8 mouse cellular contexts compared by ENCODE assay signal in the genomic region with DNA sequence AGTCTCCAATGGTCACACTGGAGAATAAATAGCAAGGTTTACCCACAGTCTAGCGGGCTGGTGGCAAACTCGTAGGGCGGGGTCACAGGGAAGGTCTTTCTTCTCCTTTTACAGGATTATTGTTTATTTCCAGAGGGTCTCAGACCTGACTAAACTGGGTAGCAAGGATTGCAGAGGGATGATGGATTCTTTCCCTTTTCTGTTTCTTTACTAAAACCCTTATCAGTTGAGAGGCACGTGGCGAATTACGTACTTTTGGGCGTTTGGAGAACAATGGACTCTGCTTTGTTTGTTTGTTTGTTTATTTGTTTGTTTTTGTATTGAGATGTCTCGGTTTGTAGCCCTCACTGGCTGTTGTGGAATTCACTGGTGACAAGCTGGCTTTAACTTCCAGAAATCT. TPM values are rescaled to one million over a fixed set of nuclear protein-coding genes. Genes with fewer than 3 reads are reported as not detected.
DNase-seq lines count a peak whose midpoint lies in the region; ATAC-seq lines count a peak whose summit lies in the region.

No protein-coding gene starts in this region.

- ATAC-seq in heart, embryonic 16.5 days (replicated peaks; ENCODE audit: extremely low read depth, insufficient read depth, low FRiP score), result no peak
- ATAC-seq in hindbrain, embryonic 13.5 days (ENCODE audit: low FRiP score), result 0 out of 2 replicates have a peak, but pooled peaks have one; percentile 11
- ATAC-seq in midbrain, embryonic 14.5 days (ENCODE audit: low FRiP score, low TSS enrichment), result peak; percentile 0; the same call in 1 of the 2 replicates

- intact Hi-C loops in heart, postnatal 36 days (cut with DNase I), result loop anchor here (2.0 to 5.0 kb wide), 5 partner anchors 20 to 107 kb away; no protein-coding TSS in a partner anchor

- 5% methylated on average over 8 of the region's 8 CpGs for WGBS in heart, embryonic 16.5 days
- 11% methylated on average over 8 of the region's 8 CpGs for WGBS in hindbrain, embryonic 13.5 days
- WGBS in midbrain, embryonic 14.5 days, result 7% methylated on average over 8 of the region's 8 CpGs

- peak overlapping the region; percentile 65 for H3K9ac ChIP-seq in heart, embryonic 16.5 days (ENCODE audit: low read length)
- peak overlapping the region; percentile 61 for H3K9ac ChIP-seq in hindbrain, embryonic 13.5 days
- peak overlapping the region; percentile 13; the same call in 1 of the 2 replicates for H3K9ac ChIP-seq in midbrain, embryonic 14.5 days (replicated peaks; ENCODE audit: low read length)

- no peak overlapping the region for H3K27ac ChIP-seq in heart, embryonic 16.5 days (ENCODE audit: low read length)
- H3K27ac ChIP-seq in hindbrain, embryonic 13.5 days, result no peak overlapping the region
- no peak overlapping the region for H3K27ac ChIP-seq in midbrain, embryonic 14.5 days (replicated peaks; ENCODE audit: low read depth, low read length)

- no peak for DNase-seq in heart, postnatal 36 days
- DNase-seq in ZHBTc4 (ENCODE audit: low read depth, low spot score), result peak; percentile 15
- no peak for DNase-seq in midbrain, embryonic 14.5 days
- no peak for DNase-seq in yolk sac, embryonic 10.5 days (ENCODE audit: low spot score)
- no peak for DNase-seq in right cerebral cortex, postnatal 4 days
- no peak for DNase-seq in retina, postnatal 1 day

- H3K27me3 ChIP-seq in heart, embryonic 16.5 days (ENCODE audit: control insufficient read depth, insufficient read depth, low read length), result peaks cover 5% of the 10 kb centered on the region
- peaks cover 10% of the 10 kb centered on the region for H3K27me3 ChIP-seq in hindbrain, embryonic 13.5 days
- peaks cover 10% of the 10 kb centered on the region; the same call in 1 of the 2 replicates for H3K27me3 ChIP-seq in midbrain, embryonic 14.5 days (ENCODE audit: control insufficient read depth, insufficient read depth, low read length)

- peak overlapping the region; percentile 69 for H3K4me3 ChIP-seq in heart, embryonic 16.5 days (ENCODE audit: low read length)
- H3K4me3 ChIP-seq in hindbrain, embryonic 13.5 days, result peak overlapping the region; percentile 48
- peak overlapping the region; percentile 43 for H3K4me3 ChIP-seq in midbrain, embryonic 14.5 days (replicated peaks; ENCODE audit: low read depth, low read length)

- no peaks in the 10 kb centered on the region for H3K9me3 ChIP-seq in heart, embryonic 16.5 days (replicated peaks; ENCODE audit: control insufficient read depth, low read length)
- H3K9me3 ChIP-seq in hindbrain, embryonic 13.5 days, result no peaks in the 10 kb centered on the region
- H3K9me3 ChIP-seq in midbrain, embryonic 14.5 days (ENCODE audit: control insufficient read depth, low read length), result no peaks in the 10 kb centered on the region

- no peaks in the 10 kb centered on the region for H3K36me3 ChIP-seq in heart, embryonic 16.5 days (ENCODE audit: control insufficient read depth, insufficient read depth)
- no peaks in the 10 kb centered on the region for H3K36me3 ChIP-seq in hindbrain, embryonic 13.5 days
- no peaks in the 10 kb centered on the region for H3K36me3 ChIP-seq in midbrain, embryonic 14.5 days (ENCODE audit: control insufficient read depth, insufficient read depth, low read length)

- H3K4me1 ChIP-seq in heart, embryonic 16.5 days (ENCODE audit: control insufficient read depth, insufficient read depth, low read length), result peaks cover 8% of the 10 kb centered on the region; the same call in 1 of the 2 replicates
- peaks cover 11% of the 10 kb centered on the region; the same call in 1 of the 2 replicates for H3K4me1 ChIP-seq in hindbrain, embryonic 13.5 days (replicated peaks)
- peaks cover 8% of the 10 kb centered on the region; the same call in 1 of the 2 replicates for H3K4me1 ChIP-seq in midbrain, embryonic 14.5 days (ENCODE audit: control insufficient read depth, insufficient read depth, low read length)

- peak overlapping the region; percentile 84 for H3K4me2 ChIP-seq in heart, embryonic 16.5 days (ENCODE audit: low read depth, low read length)
- peak overlapping the region; percentile 56 for H3K4me2 ChIP-seq in hindbrain, embryonic 13.5 days
- H3K4me2 ChIP-seq in midbrain, embryonic 14.5 days (ENCODE audit: low read length), result peak overlapping the region; percentile 63

RNA-seq across cellular contexts. Expression of a gene that starts 13.5 kb away (rescaled TPM):
- not detected in 2 replicates for polyA plus RNA-seq in heart, embryonic 16.5 days (2015; fragmentation: Nextera tagmentation; extraction: Ambion mirVana)
- total RNA-seq in heart, postnatal 36 days (2021), result not detected
- not detected in 2 replicates for polyA plus RNA-seq in hindbrain, embryonic 13.5 days (2015; fragmentation: Nextera tagmentation; extraction: Ambion mirVana)
- not detected in 2 replicates for polyA plus RNA-seq in midbrain, embryonic 14.5 days (2014; fragmentation: Nextera tagmentation; extraction: Ambion mirVana)

RNA-seq across cellular contexts. Expression of a gene that starts 32.8 kb away (rescaled TPM):
- 0.21 TPM in 1 of 2 replicates, not detected in the other for polyA plus RNA-seq in heart, embryonic 16.5 days (2015; fragmentation: Nextera tagmentation; extraction: Ambion mirVana)
- total RNA-seq in heart, postnatal 36 days (2021), result not detected
- polyA plus RNA-seq in hindbrain, embryonic 13.5 days (2015; fragmentation: Nextera tagmentation; extraction: Ambion mirVana), result not detected in 2 replicates
- not detected in 2 replicates for polyA plus RNA-seq in midbrain, embryonic 14.5 days (2014; fragmentation: Nextera tagmentation; extraction: Ambion mirVana)

Comparison
In these comparisons a context has a peak if more than half of its experiments do, and no peak if none do; other contexts are left out.
1. H3K9ac ChIP-seq: peak in every context shown above with its lines; median percentile 65 in heart, embryonic 16.5 days; 61 in hindbrain, embryonic 13.5 days; 13 in midbrain, embryonic 14.5 days.